Mouse (Mus musculus) thymus, postnatal 0 days (tissue): ENCODE measurements around the gene Birc3. TPM values are rescaled to one million over a fixed set of nuclear protein-coding genes. Genes with fewer than 3 reads are reported as not detected.
"Not testable (repeated sequence)": the region's sequence is repeated elsewhere in the genome, so short reads cannot be mapped to it uniquely, and the experiment has no call there.

Experiments used
- DNase-seq: peaks from one replicate; pipeline ENCODE4 v3.0.0-alpha.2; 2015; ENCODE audit warnings: low spot score
- polyA plus RNA-seq: library from polyadenylated mRNA; unstranded; fragments of >200 nt; fragmentation: Nextera tagmentation; extraction: Ambion mirVana; gene quantifications from 2 replicates; pipeline ENCODE4 v1.2.1, GENCODE M21; 2015

The Birc3 gene
- 32.9 and 34.4 TPM in 2 replicates for polyA plus RNA-seq

DNA sequence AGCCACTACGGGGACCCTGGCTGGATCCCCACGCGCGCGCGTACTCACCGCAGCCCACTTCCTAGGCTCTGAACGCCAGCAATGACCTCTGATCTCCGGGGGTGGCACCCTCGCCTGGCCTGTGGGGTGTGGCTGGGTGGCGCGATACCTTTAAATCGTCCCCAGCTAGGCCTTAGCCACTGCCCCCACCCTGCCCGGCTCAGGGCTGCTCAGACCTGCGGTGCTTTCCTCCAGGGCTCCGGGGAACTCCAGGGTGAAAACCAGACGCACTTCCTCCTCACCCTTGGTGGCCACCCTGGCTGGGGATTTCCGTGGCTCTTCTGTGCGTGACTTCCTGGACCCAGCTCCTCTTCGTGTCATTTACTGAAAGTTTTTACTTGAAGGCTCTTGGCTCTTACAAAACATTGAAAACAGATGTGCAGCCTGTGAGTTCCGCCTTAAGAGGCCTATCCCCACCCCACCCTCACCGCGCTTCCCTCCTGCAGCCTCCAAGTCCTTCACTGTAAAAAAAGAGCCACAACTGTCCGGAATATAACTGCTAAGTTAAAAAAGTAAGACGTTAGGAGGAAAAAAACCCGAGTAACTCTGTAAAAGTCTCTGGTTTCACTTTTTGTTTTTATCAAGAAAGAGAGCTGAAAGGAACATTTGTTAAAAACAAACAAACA, at the start of gene Birc3:
TSS of gene Birc3 (minus strand) at position 412 of the 665 bp plus-strand sequence.
- DNase-seq, result peak; percentile 81

- no peak for DNase-seq
Measured at GRCm38 (mm10) chr9:7914925-7915324, 41.9 kb upstream of the Birc3 start.

DNA sequence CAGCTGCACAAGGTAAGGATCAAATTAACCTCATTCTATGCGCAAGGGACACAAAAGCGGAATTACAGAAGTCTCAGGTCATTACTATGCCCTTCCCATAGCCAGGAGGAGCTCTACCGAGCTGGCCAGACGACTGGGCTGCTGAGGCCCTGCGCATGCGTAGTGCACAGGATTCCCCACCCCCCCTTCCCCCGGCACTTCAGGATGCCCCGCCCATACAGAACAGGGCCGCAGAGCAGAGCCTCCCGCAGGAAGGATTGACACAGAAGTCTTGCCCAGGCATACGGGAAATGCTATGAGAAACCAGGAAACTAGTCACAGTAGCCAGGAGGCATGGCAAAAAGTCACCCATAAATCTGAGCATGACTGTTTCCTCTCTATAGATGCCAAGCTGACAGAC, 41.5 kb upstream of the Birc3 start:
- DNase-seq, result peak; percentile 46

DNA sequence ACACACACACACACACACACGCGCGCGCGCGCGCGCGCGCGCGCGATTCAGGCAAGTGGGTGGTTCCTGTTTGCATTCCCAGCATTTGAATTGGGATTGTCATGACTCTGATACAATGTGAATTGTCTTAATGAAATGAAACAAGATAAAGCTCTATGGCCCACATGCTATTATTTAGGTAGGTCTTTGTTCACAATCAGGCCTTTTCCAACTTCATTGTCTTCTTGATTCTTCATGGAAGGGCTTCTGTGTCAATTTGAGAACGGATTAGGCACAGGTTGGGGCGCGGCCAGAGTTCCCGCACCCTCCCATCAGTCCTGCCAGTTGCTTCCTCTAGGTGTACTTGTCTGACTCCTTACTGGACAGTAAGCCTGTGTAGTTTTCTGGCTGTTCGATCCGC, 41.0 kb upstream of the Birc3 start:
- DNase-seq, result no peak

- DNase-seq, result no peak
Measured at GRCm38 (mm10) chr9:7907351-7907985, 34.5 kb upstream of the Birc3 start.

DNA sequence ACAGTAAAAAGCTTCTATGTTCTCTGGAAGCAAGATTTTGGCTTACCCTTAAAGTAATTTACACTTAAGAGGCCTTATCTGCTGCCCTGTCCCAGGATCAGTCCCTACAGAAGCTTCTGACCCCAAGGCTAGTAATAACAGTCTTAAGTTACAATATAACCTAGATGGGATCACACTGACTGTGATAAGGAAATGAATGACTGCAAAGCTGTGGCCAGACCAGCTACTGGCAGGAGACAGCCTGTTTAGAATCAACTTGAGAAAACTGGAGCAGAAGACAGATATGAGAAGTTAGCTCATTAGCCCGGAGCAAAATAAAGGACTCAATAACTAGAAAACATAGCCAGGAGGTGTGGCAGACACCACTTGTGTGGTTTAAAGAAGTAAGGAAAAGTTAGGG, 33.6 kb upstream of the Birc3 start:
- no peak for DNase-seq

GRCm38 (mm10) chr9:7903825-7904224, 30.8 kb upstream of the Birc3 start:
- no peak for DNase-seq

DNA sequence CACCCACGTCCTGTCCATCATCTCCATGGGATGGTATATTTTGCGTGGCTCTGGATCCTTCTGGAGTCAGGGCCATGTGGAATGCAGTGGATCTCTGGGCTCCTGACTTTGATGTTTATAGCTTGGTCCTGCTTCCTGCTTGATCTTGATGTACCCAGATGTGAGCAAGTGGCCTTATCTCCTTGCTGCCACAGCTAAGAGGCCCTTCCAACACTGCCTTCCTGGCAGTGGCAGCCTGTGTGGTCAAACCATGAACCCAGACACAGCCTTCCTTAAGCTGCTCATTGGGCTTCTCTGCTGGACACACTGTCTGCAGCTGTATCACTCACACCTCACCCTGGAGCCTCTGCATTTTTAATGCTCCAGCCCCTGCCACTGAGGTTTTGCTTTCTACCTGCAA, 30.3 kb upstream of the Birc3 start:
- DNase-seq, result no peak

DNA sequence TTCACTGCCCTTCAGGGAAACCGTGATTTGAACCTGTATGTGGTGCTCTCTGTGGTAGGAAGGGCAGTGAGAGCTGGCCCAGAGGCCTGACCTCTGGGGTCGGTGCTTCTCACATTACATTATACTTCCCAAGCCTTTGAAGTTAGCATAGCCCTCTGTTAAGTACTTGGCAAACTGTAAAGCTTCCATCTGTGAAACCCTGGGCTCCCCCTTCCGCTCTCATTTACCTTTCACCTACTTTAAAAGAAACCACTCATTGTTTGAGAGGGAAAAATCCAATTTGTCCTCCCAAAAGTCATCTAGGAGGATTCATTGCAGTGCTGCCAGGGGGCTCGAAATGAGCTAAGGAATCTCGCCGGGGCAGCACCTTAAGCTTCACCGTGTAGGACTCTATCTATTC, 29.3 kb upstream of the Birc3 start:
- no peak for DNase-seq

GRCm38 (mm10) chr9:7900965-7901364, 28.0 kb upstream of the Birc3 start:
- no peak for DNase-seq

GRCm38 (mm10) chr9:7897502-7897901, 24.5 kb upstream of the Birc3 start:
- DNase-seq, result peak; percentile 77

DNA sequence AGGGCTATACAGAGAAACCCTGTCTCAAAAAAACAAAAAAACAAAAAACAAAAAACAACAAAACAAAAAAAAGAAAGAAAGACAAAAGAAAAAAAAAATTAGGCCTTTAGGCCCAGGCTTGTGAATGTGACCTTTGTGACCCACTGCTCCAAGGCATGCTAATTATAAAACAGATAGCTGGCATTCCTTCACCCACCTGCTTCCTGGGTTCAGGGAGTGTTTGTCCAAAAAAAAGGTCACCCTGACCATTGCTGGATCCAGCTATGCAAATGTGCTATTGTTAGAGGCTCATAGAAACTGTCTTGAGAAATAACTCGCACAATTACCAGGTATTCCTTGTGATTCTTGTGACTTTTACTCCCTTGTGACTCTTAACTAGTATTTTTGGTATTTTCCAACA, 18.8 kb upstream of the Birc3 start:
- DNase-seq, result not testable (repeated sequence)

DNA sequence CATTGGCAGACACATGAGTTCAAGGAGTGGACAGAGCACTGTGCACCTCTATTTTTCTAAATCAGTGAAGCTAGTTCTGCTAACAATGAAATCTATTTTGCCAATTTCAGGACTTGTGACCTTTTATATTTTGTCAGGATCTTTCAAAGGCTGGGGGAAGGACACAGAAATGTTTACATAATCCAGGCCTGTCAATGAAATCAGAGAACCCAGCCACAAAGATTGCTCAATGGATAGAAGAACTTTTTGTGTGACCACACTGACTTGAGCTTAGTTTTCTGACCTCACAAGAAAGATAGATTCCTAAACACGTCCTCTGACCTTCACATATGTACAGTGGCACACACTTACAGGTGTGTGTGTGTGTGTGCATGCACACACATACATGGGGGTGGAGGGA, 18.2 kb upstream of the Birc3 start:
- no peak for DNase-seq

GRCm38 (mm10) chr9:7884346-7884745, 11.4 kb upstream of the Birc3 start:
- no peak for DNase-seq

GRCm38 (mm10) chr9:7882304-7882865, 9.4 kb upstream of the Birc3 start:
- no peak for DNase-seq

GRCm38 (mm10) chr9:7873511-7874211, 675 bp upstream of the Birc3 start:
- DNase-seq, result peak; percentile 35

DNA sequence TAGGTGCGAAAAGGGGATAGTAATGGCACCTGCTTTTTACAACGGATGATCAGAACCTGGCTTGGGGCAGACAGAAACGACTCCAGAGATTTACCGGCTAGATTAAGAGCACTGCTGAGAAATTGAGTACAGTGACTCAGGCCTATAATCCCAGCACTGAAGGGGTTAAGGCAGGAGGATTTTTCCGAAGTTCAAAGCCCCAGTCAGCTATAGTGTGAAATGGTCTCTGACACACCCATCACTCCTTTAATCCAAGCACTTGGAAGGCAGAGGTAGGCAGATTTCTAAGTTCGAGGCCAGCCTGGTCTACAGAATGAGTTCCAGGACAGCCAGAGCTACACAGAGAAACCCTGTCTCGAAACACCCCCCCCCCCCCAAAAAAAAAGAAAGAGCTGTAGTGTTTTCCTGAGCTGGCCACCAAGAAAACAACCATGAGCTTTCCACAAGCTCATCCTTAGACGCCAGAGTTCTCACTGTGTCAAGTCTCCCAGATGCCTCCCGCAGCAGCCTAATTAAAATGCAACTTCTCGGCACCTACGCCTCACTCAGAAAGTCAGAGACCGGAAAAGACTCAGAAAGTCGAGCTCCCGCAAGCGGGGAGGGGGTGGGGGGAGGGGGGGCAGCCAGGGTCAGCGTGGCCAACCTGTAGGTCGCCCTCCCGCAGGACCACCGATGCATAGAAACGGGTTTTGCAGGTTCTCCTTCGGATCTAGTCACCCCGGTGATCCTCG, 777 bp downstream of the Birc3 start:
- peak; percentile 6 for DNase-seq

GRCm38 (mm10) chr9:7871316-7872043, 1.5 kb downstream of the Birc3 start:
- DNase-seq, result peak; percentile 4

DNA sequence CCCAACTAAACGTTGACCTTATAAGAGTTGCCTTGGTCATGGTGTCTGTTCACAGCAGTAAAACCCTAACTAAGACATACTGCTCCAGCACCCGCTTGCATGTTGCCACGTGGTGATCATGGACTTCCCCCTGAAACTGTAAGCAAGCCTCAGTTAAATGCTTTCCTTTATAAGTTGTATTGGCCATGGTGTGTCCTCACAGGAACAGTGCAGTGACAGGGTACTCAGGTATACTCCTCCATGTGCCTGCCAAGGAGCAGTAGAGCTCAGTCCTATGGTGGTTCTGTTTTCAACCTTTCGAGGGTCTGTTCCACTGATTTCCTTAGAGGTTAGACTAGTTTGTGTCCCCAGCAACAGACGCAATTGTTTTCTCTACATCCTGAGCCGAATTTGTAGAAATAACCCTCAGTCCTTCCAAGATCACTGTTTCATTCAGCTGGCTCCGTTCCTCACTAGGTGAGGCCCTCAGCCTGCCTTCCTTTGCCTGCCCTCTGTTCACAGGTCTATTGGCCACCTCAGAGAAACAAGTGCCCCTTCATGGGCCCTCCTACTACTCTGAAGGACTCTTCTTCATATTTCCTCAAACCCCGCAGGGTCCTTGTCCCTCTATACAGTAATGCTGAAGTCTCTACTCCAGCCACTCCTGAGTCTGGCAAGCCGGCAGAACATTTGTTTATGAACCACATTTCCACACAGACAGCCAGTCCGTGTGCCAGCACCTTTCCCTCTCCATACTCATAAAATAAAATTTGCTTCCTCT, 2.2 kb downstream of the Birc3 start:
- no peak for DNase-seq
